Mouse (Mus musculus) stomach, embryonic 16.5 days (tissue): ENCODE measurements at regions not wholly inside any gene's neighbourhood (a gene's known extent, or its start where the extent isn't known, plus 50 kb on each side); places are given as distances from the start of the nearest gene placed in this dataset.

Experiments used
- ATAC-seq: fragments of 200-750 bp; cut with Nextera tagmentation; 2 replicates; pipeline ENCODE4 v1.8.0; 2017; ENCODE audit warnings: moderate number of reproducible peaks, moderate TSS enrichment; ENCODE audit not compliant: insufficient read depth, low FRiP score
- H3K27ac ChIP-seq: fragments of 300-500 bp; sonication (generic); 2 replicates; pipeline ENCODE4 v1.5.1; 2014; ENCODE audit warnings: low read length
- H3K27me3 ChIP-seq: fragments of 300-500 bp; sonication (generic); 2 replicates; pipeline ENCODE4 v1.6.1; 2014; ENCODE audit warnings: low read length, control low read depth, mixed read lengths; ENCODE audit not compliant: control insufficient read depth, insufficient read depth
- H3K36me3 ChIP-seq: fragments of 300-500 bp; sonication (generic); 2 replicates; pipeline ENCODE4 v1.6.1; 2014; ENCODE audit warnings: low read length; ENCODE audit not compliant: control insufficient read depth, insufficient read depth
- H3K4me1 ChIP-seq: fragments of 300-500 bp; sonication (generic); 2 replicates; pipeline ENCODE4 v1.6.1; 2014; ENCODE audit warnings: low read length, control low read depth, mixed read lengths; ENCODE audit not compliant: control insufficient read depth, insufficient read depth
- H3K4me2 ChIP-seq: fragments of 300-500 bp; sonication (generic); 2 replicates; pipeline ENCODE4 v1.6.1; 2014; ENCODE audit warnings: low read depth, low read length, mixed read lengths
- H3K4me3 ChIP-seq: fragments of 300-500 bp; sonication (generic); replicated peaks from 2 replicates; pipeline ENCODE4 v1.5.1; 2014; ENCODE audit warnings: mild to moderate bottlenecking, low read length
- H3K9ac ChIP-seq: fragments of 300-500 bp; sonication (generic); 2 replicates; pipeline ENCODE4 v1.6.1; 2014; ENCODE audit warnings: low read length
- H3K9me3 ChIP-seq: fragments of 300-500 bp; sonication (generic); replicated peaks from 2 replicates; pipeline ENCODE4 v1.6.1; 2016; ENCODE audit warnings: low read length, control low read depth; ENCODE audit not compliant: control insufficient read depth
- WGBS: fragments of 180-500 bp; shearing (Covaris S2); extraction: QIAGEN DNeasy Blood & Tissue Kit; methylation state at CpG from one replicate; pipeline ENCODE4 v1.1.7; 2014; 5-methylcytosine and 5-hydroxymethylcytosine counted together

- Histone ChIP-seq H3K4me3 (no peak overlapping the region), H3K36me3 (no peaks in the 10 kb centered on the region), H3K4me1 (no peaks in the 10 kb centered on the region), H3K4me2 (no peak overlapping the region), H3K27me3 (no peaks in the 10 kb centered on the region), H3K9ac (no peak overlapping the region), H3K27ac (no peak overlapping the region), H3K9me3 (no peaks in the 10 kb centered on the region)
- 20% methylated on average over 1 of the region's 1 CpGs for WGBS
- no peak for ATAC-seq
Observed at GRCm38 (mm10) chr15:67571614-67572013, 1070.9 kb upstream of the Lrrc6 start.

- Histone ChIP-seq H3K9me3 (no peaks in the 10 kb centered on the region), H3K4me2 (no peak overlapping the region), H3K36me3 (no peaks in the 10 kb centered on the region), H3K4me1 (no peaks in the 10 kb centered on the region), H3K27me3 (no peaks in the 10 kb centered on the region), H3K4me3 (no peak overlapping the region), H3K9ac (no peak overlapping the region), H3K27ac (no peak overlapping the region)
- ATAC-seq, result no peak
- 66% methylated on average over 1 of the region's 1 CpGs for WGBS
Observed at GRCm38 (mm10) chr15:67557304-67557703, 1056.6 kb upstream of the Lrrc6 start.

GRCm38 (mm10) chr15:67551911-67552310, 1051.2 kb upstream of the Lrrc6 start:
- Histone ChIP-seq H3K36me3 (no peaks in the 10 kb centered on the region), H3K4me3 (no peak overlapping the region), H3K4me2 (no peak overlapping the region), H3K4me1 (no peaks in the 10 kb centered on the region), H3K27me3 (no peaks in the 10 kb centered on the region), H3K27ac (no peak overlapping the region), H3K9me3 (no peaks in the 10 kb centered on the region), H3K9ac (no peak overlapping the region)
- ATAC-seq, result no peak
- WGBS, result 69% methylated on average over 2 of the region's 2 CpGs

- WGBS, result 63% methylated on average over 1 of the region's 1 CpGs
Observed at GRCm38 (mm10) chr15:67546896-67547400, 1046.2 kb upstream of the Lrrc6 start.

GRCm38 (mm10) chr15:67545745-67546144, 1045.0 kb upstream of the Lrrc6 start:
- Histone ChIP-seq H3K27ac (no peak overlapping the region), H3K4me1 (no peaks in the 10 kb centered on the region), H3K9ac (no peak overlapping the region), H3K27me3 (no peaks in the 10 kb centered on the region), H3K4me3 (no peak overlapping the region), H3K36me3 (no peaks in the 10 kb centered on the region), H3K4me2 (no peak overlapping the region), H3K9me3 (no peaks in the 10 kb centered on the region)
- 68% methylated on average over 6 of the region's 6 CpGs for whole genome bisulfite sequencing
- no peak for ATAC-seq

More at GRCm38 (mm10) chr15:67546896-67547400, 1046.2 kb upstream of the Lrrc6 start:
- no peak overlapping the region for H3K4me3 ChIP-seq
- no peaks in the 10 kb centered on the region for H3K9me3 ChIP-seq
- H3K9ac ChIP-seq, result no peak overlapping the region
- H3K27ac ChIP-seq, result no peak overlapping the region
- H3K27me3 ChIP-seq, result no peaks in the 10 kb centered on the region
- H3K4me2 ChIP-seq, result no peak overlapping the region
- no peak for ATAC-seq
- H3K4me1 ChIP-seq, result no peaks in the 10 kb centered on the region
- H3K36me3 ChIP-seq, result no peaks in the 10 kb centered on the region

GRCm38 (mm10) chr15:67513722-67514121, 1013.0 kb upstream of the Lrrc6 start:
- no peaks in the 10 kb centered on the region for H3K4me1 ChIP-seq
- no peaks in the 10 kb centered on the region for H3K9me3 ChIP-seq
- no peak overlapping the region for H3K27ac ChIP-seq
- no peak overlapping the region for H3K4me2 ChIP-seq
- ATAC-seq, result no peak
- no peak overlapping the region for H3K9ac ChIP-seq
- H3K27me3 ChIP-seq, result no peaks in the 10 kb centered on the region
- H3K4me3 ChIP-seq, result no peak overlapping the region
- H3K36me3 ChIP-seq, result no peaks in the 10 kb centered on the region

GRCm38 (mm10) chr15:67495001-67495658, 994.4 kb upstream of the Lrrc6 start:
- H3K36me3 ChIP-seq, result no peaks in the 10 kb centered on the region
- no peak overlapping the region for H3K4me2 ChIP-seq
- H3K27ac ChIP-seq, result no peak overlapping the region
- H3K27me3 ChIP-seq, result no peaks in the 10 kb centered on the region
- no peak for ATAC-seq
- 79% methylated on average over 7 of the region's 7 CpGs for WGBS
- no peak overlapping the region for H3K4me3 ChIP-seq
- H3K9ac ChIP-seq, result no peak overlapping the region
- no peaks in the 10 kb centered on the region for H3K4me1 ChIP-seq
- no peaks in the 10 kb centered on the region for H3K9me3 ChIP-seq

- H3K9me3 ChIP-seq, result no peaks in the 10 kb centered on the region
- WGBS, result 90% methylated on average over 2 of the region's 2 CpGs
- no peaks in the 10 kb centered on the region for H3K27me3 ChIP-seq
- no peak overlapping the region for H3K9ac ChIP-seq
- H3K4me2 ChIP-seq, result no peak overlapping the region
- H3K27ac ChIP-seq, result no peak overlapping the region
- no peak for ATAC-seq
- no peak overlapping the region for H3K4me3 ChIP-seq
- H3K36me3 ChIP-seq, result no peaks in the 10 kb centered on the region
- H3K4me1 ChIP-seq, result no peaks in the 10 kb centered on the region
Observed at GRCm38 (mm10) chr15:67481733-67482132, 981.0 kb upstream of the Lrrc6 start.

- no peak for ATAC-seq
- no peak overlapping the region for H3K4me2 ChIP-seq
- no peaks in the 10 kb centered on the region for H3K27me3 ChIP-seq
- no peak overlapping the region for H3K4me3 ChIP-seq
- WGBS, result 84% methylated on average over 5 of the region's 5 CpGs
- no peak overlapping the region for H3K9ac ChIP-seq
- no peaks in the 10 kb centered on the region for H3K36me3 ChIP-seq
- H3K4me1 ChIP-seq, result no peaks in the 10 kb centered on the region
- H3K9me3 ChIP-seq, result no peaks in the 10 kb centered on the region
- H3K27ac ChIP-seq, result no peak overlapping the region
Observed at GRCm38 (mm10) chr15:67474325-67474724, 973.6 kb upstream of the Lrrc6 start.
